Mouse (Mus musculus) midbrain, embryonic 14.5 days (tissue): ENCODE measurements at regions not wholly inside any gene's neighbourhood (a gene's known extent, or its start where the extent isn't known, plus 50 kb on each side); places are given as distances from the start of the nearest gene placed in this dataset.

Experiments
- ATAC-seq: fragments of 200-750 bp; cut with Nextera tagmentation; 2 replicates; pipeline ENCODE4 v1.8.0; 2017; ENCODE audit warnings: moderate number of reproducible peaks, moderate library complexity; ENCODE audit not compliant: low FRiP score, low TSS enrichment
- DNase-seq: peaks from one replicate; pipeline ENCODE4 v3.0.0-alpha.2; 2015
- H3K27ac ChIP-seq: fragments of 300-500 bp; sonication (generic); replicated peaks from 2 replicates; pipeline ENCODE4 v1.5.1; 2014; ENCODE audit warnings: mild to moderate bottlenecking, low read depth, low read length, moderate library complexity
- H3K27me3 ChIP-seq: fragments of 300-500 bp; sonication (generic); 2 replicates; pipeline ENCODE4 v1.6.1; 2014; ENCODE audit warnings: low read length, control low read depth, mixed read lengths; ENCODE audit not compliant: control insufficient read depth, insufficient read depth
- H3K36me3 ChIP-seq: fragments of 300-500 bp; sonication (generic); 2 replicates; pipeline ENCODE4 v1.6.1; 2014; ENCODE audit warnings: low read length, control low read depth; ENCODE audit not compliant: control insufficient read depth, insufficient read depth
- H3K4me1 ChIP-seq: fragments of 300-500 bp; sonication (generic); 2 replicates; pipeline ENCODE4 v1.6.1; 2014; ENCODE audit warnings: mild to moderate bottlenecking, antibody characterized with exemption, low read length, control low read depth; ENCODE audit not compliant: control insufficient read depth, insufficient read depth
- H3K4me2 ChIP-seq: fragments of 300-500 bp; sonication (generic); 2 replicates; pipeline ENCODE4 v1.6.1; 2014; ENCODE audit warnings: mild to moderate bottlenecking, low read length, moderate library complexity
- H3K4me3 ChIP-seq: fragments of 300-500 bp; sonication (generic); replicated peaks from 2 replicates; pipeline ENCODE4 v1.5.1; 2014; ENCODE audit warnings: low read depth, low read length
- H3K9ac ChIP-seq: fragments of 300-500 bp; sonication (generic); replicated peaks from 2 replicates; pipeline ENCODE4 v1.6.1; 2014; ENCODE audit warnings: mild to moderate bottlenecking, low read length, moderate library complexity
- H3K9me3 ChIP-seq: fragments of 300-500 bp; sonication (generic); 2 replicates; pipeline ENCODE4 v1.6.1; 2016; ENCODE audit warnings: low read length, control low read depth, mixed read lengths; ENCODE audit not compliant: control insufficient read depth
- WGBS: fragments of 180-500 bp; shearing (Covaris S2); extraction: QIAGEN DNeasy Blood & Tissue Kit; methylation state at CpG from one replicate; pipeline ENCODE4 v1.1.7; 2014; 5-methylcytosine and 5-hydroxymethylcytosine counted together

- Histone ChIP-seq H3K4me2 (peak overlapping the region; percentile 22; the same call in 1 of the 2 replicates), H3K36me3 (no peaks in the 10 kb centered on the region), H3K27me3 (no peaks in the 10 kb centered on the region), H3K4me3 (no peak overlapping the region), H3K9me3 (no peaks in the 10 kb centered on the region), H3K27ac (no peak overlapping the region), H3K4me1 (no peaks in the 10 kb centered on the region), H3K9ac (no peak overlapping the region)
- WGBS: 21% methylated on average over 12 of the region's 12 CpGs
- ATAC-seq (no peak), DNase-seq (peak; percentile 51)
Observed at GRCm38 (mm10) chr2:106256012-106256411, 252.7 kb upstream of the Dnajc24 start.

GRCm38 (mm10) chr2:106234358-106234757 lies 231.0 kb upstream of the Dnajc24 start:
- Histone ChIP-seq H3K4me2 (no peak overlapping the region), H3K27me3 (no peaks in the 10 kb centered on the region), H3K9ac (no peak overlapping the region), H3K36me3 (no peaks in the 10 kb centered on the region), H3K27ac (no peak overlapping the region), H3K9me3 (no peaks in the 10 kb centered on the region), H3K4me1 (no peaks in the 10 kb centered on the region), H3K4me3 (no peak overlapping the region)
- ATAC-seq: no peak
- DNase-seq: no peak
- 47% methylated on average over 4 of the region's 4 CpGs for WGBS

- H3K4me1 ChIP-seq: no peaks in the 10 kb centered on the region
- no peaks in the 10 kb centered on the region for H3K36me3 ChIP-seq
- no peak overlapping the region for H3K27ac ChIP-seq
- H3K4me3 ChIP-seq: no peak overlapping the region
- no peaks in the 10 kb centered on the region for H3K9me3 ChIP-seq
- whole genome bisulfite sequencing: 86% methylated on average over 5 of the region's 5 CpGs
- no peaks in the 10 kb centered on the region for H3K27me3 ChIP-seq
- peak; percentile 35 for DNase-seq
- H3K4me2 ChIP-seq: no peak overlapping the region
- no peak overlapping the region for H3K9ac ChIP-seq
- no peak for ATAC-seq
Observed at GRCm38 (mm10) chr2:106231136-106231535, 227.8 kb upstream of the Dnajc24 start.

GRCm38 (mm10) chr2:106230021-106230420 lies 226.7 kb upstream of the Dnajc24 start:
- ATAC-seq: no peak
- Histone ChIP-seq H3K36me3 (no peaks in the 10 kb centered on the region), H3K4me3 (no peak overlapping the region), H3K9ac (no peak overlapping the region), H3K27ac (no peak overlapping the region), H3K27me3 (no peaks in the 10 kb centered on the region), H3K4me2 (no peak overlapping the region), H3K4me1 (no peaks in the 10 kb centered on the region), H3K9me3 (no peaks in the 10 kb centered on the region)
- 84% methylated on average over 3 of the region's 3 CpGs for whole genome bisulfite sequencing
- DNase-seq: no peak

GRCm38 (mm10) chr2:106228249-106228648 lies 224.9 kb upstream of the Dnajc24 start:
- Histone ChIP-seq H3K27ac (no peak overlapping the region), H3K9me3 (no peaks in the 10 kb centered on the region), H3K4me3 (no peak overlapping the region), H3K4me2 (no peak overlapping the region), H3K27me3 (no peaks in the 10 kb centered on the region), H3K9ac (no peak overlapping the region), H3K4me1 (no peaks in the 10 kb centered on the region), H3K36me3 (no peaks in the 10 kb centered on the region)
- no peak for ATAC-seq
- 61% methylated on average over 1 of the region's 1 CpGs for WGBS
- DNase-seq: no peak

GRCm38 (mm10) chr2:106216169-106216568 lies 212.8 kb upstream of the Dnajc24 start:
- 94% methylated on average over 3 of the region's 3 CpGs for WGBS
- H3K9ac ChIP-seq: no peak overlapping the region
- H3K27ac ChIP-seq: no peak overlapping the region
- H3K27me3 ChIP-seq: no peaks in the 10 kb centered on the region
- DNase-seq: no peak
- H3K4me1 ChIP-seq: no peaks in the 10 kb centered on the region
- no peaks in the 10 kb centered on the region for H3K36me3 ChIP-seq
- ATAC-seq: no peak
- no peak overlapping the region for H3K4me3 ChIP-seq
- no peaks in the 10 kb centered on the region for H3K9me3 ChIP-seq
- no peak overlapping the region for H3K4me2 ChIP-seq

GRCm38 (mm10) chr2:106213740-106214139 lies 210.4 kb upstream of the Dnajc24 start:
- no peak overlapping the region for H3K27ac ChIP-seq
- 61% methylated on average over 4 of the region's 4 CpGs for WGBS
- H3K4me3 ChIP-seq: no peak overlapping the region

GRCm38 (mm10) chr2:106210773-106211172 lies 207.4 kb upstream of the Dnajc24 start:
- no peak overlapping the region for H3K27ac ChIP-seq
- no peak overlapping the region for H3K4me3 ChIP-seq
- ATAC-seq: no peak
- H3K4me1 ChIP-seq: no peaks in the 10 kb centered on the region
- no peaks in the 10 kb centered on the region for H3K9me3 ChIP-seq
- DNase-seq: no peak
- no peaks in the 10 kb centered on the region for H3K36me3 ChIP-seq
- no peak overlapping the region for H3K4me2 ChIP-seq
- no peaks in the 10 kb centered on the region for H3K27me3 ChIP-seq
- no peak overlapping the region for H3K9ac ChIP-seq
- 87% methylated on average over 1 of the region's 1 CpGs for WGBS

More at GRCm38 (mm10) chr2:106213740-106214139, 210.4 kb upstream of the Dnajc24 start:
- no peak overlapping the region for H3K9ac ChIP-seq
- no peak overlapping the region for H3K4me2 ChIP-seq
- no peaks in the 10 kb centered on the region for H3K27me3 ChIP-seq
- no peaks in the 10 kb centered on the region for H3K36me3 ChIP-seq
- ATAC-seq (no peak), DNase-seq (no peak)
- no peaks in the 10 kb centered on the region for H3K9me3 ChIP-seq
- no peaks in the 10 kb centered on the region for H3K4me1 ChIP-seq

GRCm38 (mm10) chr2:106208767-106209250 lies 205.5 kb upstream of the Dnajc24 start:
- H3K9ac ChIP-seq: no peak overlapping the region

More at GRCm38 (mm10) chr2:106208767-106209250, 205.5 kb upstream of the Dnajc24 start:
- no peak overlapping the region for H3K27ac ChIP-seq
- 72% methylated on average over 4 of the region's 4 CpGs for WGBS
- no peaks in the 10 kb centered on the region for H3K36me3 ChIP-seq
- no peak for ATAC-seq
- no peak for DNase-seq
- no peak overlapping the region for H3K4me3 ChIP-seq
- H3K4me1 ChIP-seq: no peaks in the 10 kb centered on the region
- no peak overlapping the region for H3K4me2 ChIP-seq
- H3K9me3 ChIP-seq: no peaks in the 10 kb centered on the region
- no peaks in the 10 kb centered on the region for H3K27me3 ChIP-seq
